Mouse (Mus musculus) neural tube, embryonic 12.5 days (tissue): ENCODE data around the gene Figla. TPM values are rescaled to one million over a fixed set of nuclear protein-coding genes. Genes with fewer than 3 reads are reported as not detected.

Source experiments
- ATAC-seq: fragments of 200-750 bp; cut with Nextera tagmentation; 2 replicates; pipeline ENCODE4 v1.8.0; 2017; ENCODE audit warnings: low read depth, mild to moderate bottlenecking, moderate TSS enrichment, moderate library complexity; ENCODE audit not compliant: low FRiP score
- H3K27ac ChIP-seq: fragments of 300-500 bp; sonication (generic); 2 replicates; pipeline ENCODE4 v1.5.1; 2016
- H3K27me3 ChIP-seq: fragments of 300-500 bp; sonication (generic); replicated peaks from 2 replicates; pipeline ENCODE4 v1.6.1; 2016; ENCODE audit warnings: mild to moderate bottlenecking
- H3K36me3 ChIP-seq: fragments of 300-500 bp; sonication (generic); 2 replicates; pipeline ENCODE4 v1.6.1; 2016; ENCODE audit warnings: mild to moderate bottlenecking
- H3K4me1 ChIP-seq: fragments of 300-500 bp; sonication (generic); 2 replicates; pipeline ENCODE4 v1.6.1; 2016
- H3K4me2 ChIP-seq: fragments of 300-500 bp; sonication (generic); replicated peaks from 2 replicates; pipeline ENCODE4 v1.6.1; 2016; ENCODE audit warnings: mild to moderate bottlenecking
- H3K4me3 ChIP-seq: fragments of 300-500 bp; sonication (generic); 2 replicates; pipeline ENCODE4 v1.5.1; 2016
- H3K9ac ChIP-seq: fragments of 300-500 bp; sonication (generic); 2 replicates; pipeline ENCODE4 v1.6.1; 2016; ENCODE audit warnings: mild to moderate bottlenecking
- H3K9me3 ChIP-seq: fragments of 300-500 bp; sonication (generic); 2 replicates; pipeline ENCODE4 v1.6.1; 2016; ENCODE audit warnings: mild to moderate bottlenecking
- WGBS: fragments of 180-500 bp; shearing (Covaris S2); methylation state at CpG from one replicate; pipeline ENCODE4 v1.1.7; 2016; 5-methylcytosine and 5-hydroxymethylcytosine counted together
- polyA plus RNA-seq: library from polyadenylated mRNA; unstranded; fragments of >200 nt; fragmentation: Nextera tagmentation; extraction: Ambion mirVana; gene quantifications from 2 replicates; pipeline ENCODE4 v1.2.1, GENCODE M21; 2016

Figla gene
- polyA plus RNA-seq, 1 experiment from 2014 or later = not detected

- Histone ChIP-seq H3K27ac (no peak overlapping the region), H3K36me3 (no peaks in the 10 kb centered on the region), H3K27me3 (no peaks in the 10 kb centered on the region), H3K4me1 (peaks cover 12% of the 10 kb centered on the region), H3K9me3 (no peaks in the 10 kb centered on the region), H3K9ac (no peak overlapping the region), H3K4me2 (no peak overlapping the region), H3K4me3 (no peak overlapping the region)
- WGBS = 85% methylated on average over 1 of the region's 1 CpGs
- ATAC-seq = no peak
These were observed 17.7 kb downstream of the Figla start for GRCm38 (mm10) chr6:86033635-86034034.

- Histone ChIP-seq H3K4me2 (no peak overlapping the region), H3K9me3 (no peaks in the 10 kb centered on the region), H3K27ac (no peak overlapping the region), H3K36me3 (no peaks in the 10 kb centered on the region), H3K9ac (no peak overlapping the region), H3K4me3 (no peak overlapping the region), H3K4me1 (0 out of 2 replicates have a peak, but pooled peaks cover 5% of the 10 kb centered on the region), H3K27me3 (no peaks in the 10 kb centered on the region)
- 79% methylated on average over 2 of the region's 2 CpGs for WGBS
- ATAC-seq = no peak
These were observed 22.9 kb downstream of the Figla start for GRCm38 (mm10) chr6:86038901-86039300.

- H3K27me3 ChIP-seq = no peaks in the 10 kb centered on the region
- H3K9me3 ChIP-seq = no peaks in the 10 kb centered on the region
- no peak overlapping the region for H3K4me2 ChIP-seq
- 65% methylated on average over 1 of the region's 1 CpGs for WGBS
- no peak for ATAC-seq
- no peak overlapping the region for H3K4me3 ChIP-seq
- H3K36me3 ChIP-seq = no peaks in the 10 kb centered on the region
- H3K4me1 ChIP-seq = 0 out of 2 replicates have a peak, but pooled peaks cover 5% of the 10 kb centered on the region
- H3K9ac ChIP-seq = no peak overlapping the region
- H3K27ac ChIP-seq = no peak overlapping the region
These were observed 24.2 kb downstream of the Figla start for GRCm38 (mm10) chr6:86040140-86040539.

- no peak for ATAC-seq
These were observed 31.5 kb downstream of the Figla start for GRCm38 (mm10) chr6:86047510-86047909.

GRCm38 (mm10) chr6:86048509-86048908 is 32.5 kb downstream of the Figla start:
- Histone ChIP-seq H3K27me3 (no peaks in the 10 kb centered on the region), H3K4me3 (no peak overlapping the region), H3K27ac (no peak overlapping the region), H3K36me3 (no peaks in the 10 kb centered on the region), H3K4me2 (no peak overlapping the region), H3K9me3 (no peaks in the 10 kb centered on the region), H3K4me1 (peaks cover 39% of the 10 kb centered on the region), H3K9ac (no peak overlapping the region)
- no peak for ATAC-seq
- WGBS = 82% methylated on average over 5 of the region's 5 CpGs

More at GRCm38 (mm10) chr6:86047510-86047909, 31.5 kb downstream of the Figla start:
- 89% methylated on average over 11 of the region's 11 CpGs for WGBS
- Histone ChIP-seq H3K9ac (no peak overlapping the region), H3K4me2 (no peak overlapping the region), H3K4me3 (no peak overlapping the region), H3K9me3 (no peaks in the 10 kb centered on the region), H3K27me3 (no peaks in the 10 kb centered on the region), H3K36me3 (no peaks in the 10 kb centered on the region), H3K4me1 (peaks cover 29% of the 10 kb centered on the region), H3K27ac (no peak overlapping the region)

GRCm38 (mm10) chr6:86050586-86051268 is 34.8 kb downstream of the Figla start:
- WGBS = 57% methylated on average over 6 of the region's 6 CpGs
- Histone ChIP-seq H3K4me3 (no peak overlapping the region), H3K36me3 (no peaks in the 10 kb centered on the region), H3K27ac (peak overlapping the region; percentile 33; the same call in 1 of the 2 replicates), H3K4me1 (peaks cover 46% of the 10 kb centered on the region), H3K9me3 (no peaks in the 10 kb centered on the region), H3K27me3 (no peaks in the 10 kb centered on the region), H3K9ac (no peak overlapping the region; the same call in 1 of the 2 replicates), H3K4me2 (0 out of 2 replicates have a peak overlapping the region, but pooled peaks have one; percentile 8)
- ATAC-seq = no peak

- Histone ChIP-seq H3K27me3 (no peaks in the 10 kb centered on the region), H3K4me1 (peaks cover 48% of the 10 kb centered on the region), H3K36me3 (no peaks in the 10 kb centered on the region), H3K9me3 (no peaks in the 10 kb centered on the region), H3K27ac (peak overlapping the region; percentile 92), H3K9ac (peak overlapping the region; percentile 22; the same call in 1 of the 2 replicates), H3K4me3 (no peak overlapping the region), H3K4me2 (peak overlapping the region; percentile 42)
- WGBS = 21% methylated on average over 7 of the region's 7 CpGs
- peak; percentile 84 for ATAC-seq
These were observed 36.1 kb downstream of the Figla start for GRCm38 (mm10) chr6:86052032-86052459.

- no peaks in the 10 kb centered on the region for H3K27me3 ChIP-seq
- no peaks in the 10 kb centered on the region for H3K9me3 ChIP-seq
- H3K9ac ChIP-seq = 0 out of 2 replicates have a peak overlapping the region, but pooled peaks have one; percentile 22
- peak overlapping the region; percentile 92 for H3K27ac ChIP-seq
- no peak overlapping the region for H3K4me3 ChIP-seq
- no peaks in the 10 kb centered on the region for H3K36me3 ChIP-seq
- peaks cover 53% of the 10 kb centered on the region for H3K4me1 ChIP-seq
- peak; percentile 51 for ATAC-seq
- H3K4me2 ChIP-seq = peak overlapping the region; percentile 42
- 14% methylated on average over 4 of the region's 4 CpGs for WGBS
These were observed 36.6 kb downstream of the Figla start for GRCm38 (mm10) chr6:86052556-86052955.

GRCm38 (mm10) chr6:86053099-86053498 is 37.1 kb downstream of the Figla start:
- no peaks in the 10 kb centered on the region for H3K9me3 ChIP-seq
- H3K4me2 ChIP-seq = peak overlapping the region; percentile 42
- 21% methylated on average over 4 of the region's 4 CpGs for WGBS
- H3K4me3 ChIP-seq = no peak overlapping the region
- H3K36me3 ChIP-seq = no peaks in the 10 kb centered on the region
- peaks cover 58% of the 10 kb centered on the region for H3K4me1 ChIP-seq
- H3K9ac ChIP-seq = 0 out of 2 replicates have a peak overlapping the region, but pooled peaks have one; percentile 26
- no peaks in the 10 kb centered on the region for H3K27me3 ChIP-seq
- H3K27ac ChIP-seq = peak overlapping the region; percentile 92
- peak; percentile 38; the same call in 1 of the 2 replicates for ATAC-seq

- Histone ChIP-seq H3K27ac (peak overlapping the region; percentile 92), H3K9ac (no peak overlapping the region), H3K9me3 (no peaks in the 10 kb centered on the region), H3K27me3 (no peaks in the 10 kb centered on the region), H3K36me3 (no peaks in the 10 kb centered on the region), H3K4me1 (peaks cover 63% of the 10 kb centered on the region), H3K4me3 (no peak overlapping the region), H3K4me2 (0 out of 2 replicates have a peak overlapping the region, but pooled peaks have one; percentile 42)
- 68% methylated on average over 5 of the region's 5 CpGs for WGBS
- ATAC-seq = no peak
These were observed 37.6 kb downstream of the Figla start for GRCm38 (mm10) chr6:86053594-86053993.

- Histone ChIP-seq H3K27me3 (no peaks in the 10 kb centered on the region), H3K4me2 (no peak overlapping the region), H3K9me3 (no peaks in the 10 kb centered on the region), H3K27ac (no peak overlapping the region), H3K9ac (no peak overlapping the region), H3K36me3 (no peaks in the 10 kb centered on the region), H3K4me3 (no peak overlapping the region), H3K4me1 (peaks cover 60% of the 10 kb centered on the region)
- 6% methylated on average over 1 of the region's 1 CpGs for WGBS
- no peak for ATAC-seq
These were observed 42.5 kb downstream of the Figla start for GRCm38 (mm10) chr6:86058475-86058874.

GRCm38 (mm10) chr6:86059151-86059853 is 43.3 kb downstream of the Figla start:
- peak; percentile 91 for ATAC-seq
- H3K9me3 ChIP-seq = no peaks in the 10 kb centered on the region
- 31% methylated on average over 7 of the region's 7 CpGs for WGBS
- peak overlapping the region; percentile 67 for H3K27ac ChIP-seq
- no peaks in the 10 kb centered on the region for H3K36me3 ChIP-seq
- peak overlapping the region; percentile 43 for H3K4me2 ChIP-seq
- H3K27me3 ChIP-seq = no peaks in the 10 kb centered on the region
- peak overlapping the region; percentile 44; the same call in 1 of the 2 replicates for H3K9ac ChIP-seq
- H3K4me3 ChIP-seq = peak overlapping the region; percentile 13; the same call in 1 of the 2 replicates
- peaks cover 61% of the 10 kb centered on the region for H3K4me1 ChIP-seq
